Comparison of ENCODE assay signal across 11 mouse cellular contexts in the genomic region with DNA sequence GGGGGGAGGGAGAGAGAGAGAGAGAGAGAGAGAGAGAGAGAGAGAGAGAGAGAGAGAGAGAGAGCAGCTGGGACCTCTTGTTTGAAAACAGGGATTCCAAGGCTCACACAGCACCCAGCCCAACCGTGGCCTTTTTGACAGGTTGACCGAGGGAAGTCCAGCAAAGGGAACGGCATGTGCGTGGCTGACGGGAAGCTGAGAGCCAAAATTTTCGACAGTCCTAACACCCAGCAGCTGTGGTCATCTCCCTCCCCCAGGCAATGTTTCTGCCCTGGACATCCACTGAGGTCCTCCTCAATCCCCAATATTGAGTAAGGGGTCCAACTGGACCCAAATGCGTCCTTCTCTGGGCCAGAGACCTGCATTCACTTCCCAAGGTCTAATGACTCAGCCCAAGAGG.
DNase-seq lines count a peak whose midpoint lies in the region; ATAC-seq and TF ChIP-seq lines count a peak whose summit lies in the region.
"Had no signal": no experiment of that assay in that cellular context is flagged by ENCODE, and none has a peak within 500 bp of the region (broad histone marks: within the 10 kb centered on the region; RNA-seq: fewer than 3 reads in every experiment).

No protein-coding gene starts in this region.

- no peak overlapping the region for H3K9ac ChIP-seq in forebrain, embryonic 12.5 days
- H3K9ac ChIP-seq in kidney, postnatal 0 days (ENCODE audit: low read depth, low read length): no peak overlapping the region
- H3K9ac ChIP-seq: neural tube, embryonic 13.5 days had no signal

- H3K36me3 ChIP-seq in forebrain, embryonic 12.5 days (replicated peaks): no peaks in the 10 kb centered on the region
- no peaks in the 10 kb centered on the region for H3K36me3 ChIP-seq in kidney, postnatal 0 days (ENCODE audit: insufficient read depth, low read length)
- H3K36me3 ChIP-seq in midbrain, embryonic 10.5 days: no peaks in the 10 kb centered on the region
- H3K36me3 ChIP-seq: neural tube, embryonic 13.5 days had no signal

- peaks cover 5% of the 10 kb centered on the region; the same call in 1 of the 2 replicates for H3K27me3 ChIP-seq in forebrain, embryonic 12.5 days
- H3K27me3 ChIP-seq in kidney, postnatal 0 days (ENCODE audit: insufficient read depth, low read length): no peaks in the 10 kb centered on the region
- H3K27me3 ChIP-seq in midbrain, embryonic 10.5 days (ENCODE audit: low read depth, poor library complexity, severe bottlenecking): peaks cover 15% of the 10 kb centered on the region

- H3K9me3 ChIP-seq in forebrain, embryonic 12.5 days: no peaks in the 10 kb centered on the region
- H3K9me3 ChIP-seq in kidney, postnatal 0 days (replicated peaks; ENCODE audit: low read length): no peaks in the 10 kb centered on the region
- H3K9me3 ChIP-seq in midbrain, embryonic 10.5 days (replicated peaks): no peaks in the 10 kb centered on the region
- H3K9me3 ChIP-seq: neural tube, embryonic 13.5 days had no signal

- no peak for TF ChIP-seq CTCF in kidney, postnatal 0 days (IDR thresholded peaks at IDR 0.05; ENCODE audit: low read depth)

- DNase-seq in heart, adult 8-10 months (ENCODE audit: low spot score): peak; percentile 38
- DNase-seq in kidney, postnatal 0 days (ENCODE audit: low spot score): peak; percentile 85
- DNase-seq in midbrain, embryonic 10.5 days (ENCODE audit: low spot score): no peak
- no peak for DNase-seq in adrenal gland, postnatal 14 days
- DNase-seq: cerebellum, adult 8-10 months; thymus, postnatal 14 days had no signal

- 69% methylated on average over 7 of the region's 7 CpGs for WGBS in forebrain, embryonic 12.5 days
- WGBS in kidney, postnatal 0 days: 42% methylated on average over 7 of the region's 7 CpGs
- 60% methylated on average over 7 of the region's 7 CpGs for WGBS in midbrain, embryonic 10.5 days

- ATAC-seq in forebrain, embryonic 12.5 days (ENCODE audit: low FRiP score): 0 out of 2 replicates have a peak, but pooled peaks have one; percentile 19
- ATAC-seq in kidney, postnatal 0 days (replicated peaks; ENCODE audit: low FRiP score, low read depth): peak; percentile 69; the same call in 1 of the 2 replicates
- no peak for ATAC-seq in cerebellum, adult (ENCODE audit: insufficient number of reproducible peaks, low FRiP score, low TSS enrichment)
- no peak for ATAC-seq in erythroid progenitor cell, adult 5-6 weeks (replicated peaks; ENCODE audit: low FRiP score, poor library complexity, severe bottlenecking)
- ATAC-seq: Patski had no signal

- 0 out of 2 replicates have a peak overlapping the region, but pooled peaks have one; percentile 13 for H3K4me2 ChIP-seq in forebrain, embryonic 12.5 days
- H3K4me2 ChIP-seq in kidney, postnatal 0 days (ENCODE audit: low read length): no peak overlapping the region
- H3K4me2 ChIP-seq: neural tube, embryonic 13.5 days had no signal

- H3K27ac ChIP-seq in forebrain, embryonic 12.5 days: peak overlapping the region; percentile 68
- H3K27ac ChIP-seq in kidney, postnatal 0 days: peak overlapping the region; percentile 31; the same call in 1 of the 2 replicates
- peak overlapping the region; percentile 79 for H3K27ac ChIP-seq in midbrain, embryonic 10.5 days (replicated peaks)

- peaks cover 48% of the 10 kb centered on the region for H3K4me1 ChIP-seq in forebrain, embryonic 12.5 days
- H3K4me1 ChIP-seq in kidney, postnatal 0 days (replicated peaks; ENCODE audit: insufficient read depth, low read length): no peaks in the 10 kb centered on the region; the same call in 1 of the 2 replicates
- peaks cover 62% of the 10 kb centered on the region for H3K4me1 ChIP-seq in midbrain, embryonic 10.5 days

- H3K4me3 ChIP-seq in forebrain, embryonic 12.5 days (replicated peaks): no peak overlapping the region
- no peak overlapping the region for H3K4me3 ChIP-seq in kidney, postnatal 0 days (replicated peaks; ENCODE audit: low read depth, low read length)
- H3K4me3 ChIP-seq in midbrain, embryonic 10.5 days: no peak overlapping the region
- H3K4me3 ChIP-seq: neural tube, embryonic 13.5 days had no signal

Comparison
In these comparisons a context has a peak if more than half of its experiments do, and no peak if none do; other contexts are left out.
1. ATAC-seq: peak in forebrain, embryonic 12.5 days (single experiment) and kidney, postnatal 0 days (single experiment); none in cerebellum, adult (single experiment) and erythroid progenitor cell, adult 5-6 weeks (single experiment).
2. DNase-seq: peak in heart, adult 8-10 months (single experiment) and kidney, postnatal 0 days (single experiment); none in midbrain, embryonic 10.5 days (single experiment) and adrenal gland, postnatal 14 days (single experiment).
3. Peak in every context shown above with its lines, with median percentiles within 50 percentile points of each other: H3K27ac ChIP-seq.